Mouse (Mus musculus) E14TG2a.4 (cell line): ENCODE results near the gene Dnal4.

Source experiments
- H3K27me3 ChIP-seq: 2 replicates; pipeline ENCODE4 v1.6.1; 2014; ENCODE audit warnings: low read length, control low read depth; ENCODE audit not compliant: insufficient read depth
- H3K36me3 ChIP-seq: 2 replicates; pipeline ENCODE4 v1.6.1; 2014; ENCODE audit warnings: low read length, control low read depth; ENCODE audit not compliant: insufficient read depth
- H3K4me1 ChIP-seq: replicated peaks from 2 replicates; pipeline ENCODE4 v1.6.1; 2014; ENCODE audit warnings: low read depth, low read length, control low read depth
- H3K4me3 ChIP-seq: replicated peaks from 2 replicates; pipeline ENCODE4 v1.5.1; 2014; ENCODE audit warnings: mild to moderate bottlenecking, low read length
- H3K9me3 ChIP-seq: 2 replicates; pipeline ENCODE4 v1.6.1; 2014; ENCODE audit warnings: low read length, control low read depth
- CTCF ChIP-seq: conservative IDR thresholded peaks from 2 replicates; pipeline ENCODE4 v1.5.1; 2014; ENCODE audit warnings: low read length
- NANOG ChIP-seq: IDR thresholded peaks from 2 replicates; pipeline ENCODE4 v1.6.1; 2014; ENCODE audit warnings: borderline replicate concordance, low read length, mixed read lengths
- POU5F1 ChIP-seq: IDR thresholded peaks from 2 replicates; pipeline ENCODE4 v1.6.1; 2014; ENCODE audit warnings: low read length, borderline replicate concordance

Dnal4 gene

GRCm38 (mm10) chr15:79803533-79804351 lies 26.1 kb upstream of the Dnal4 start:
- TF ChIP-seq CTCF (no peak), NANOG (no peak), POU5F1 (no peak)
- no peaks in the 10 kb centered on the region for H3K9me3 ChIP-seq
- peaks cover 31% of the 10 kb centered on the region for H3K4me1 ChIP-seq
- peaks cover 90% of the 10 kb centered on the region for H3K27me3 ChIP-seq
- H3K36me3 ChIP-seq: no peaks in the 10 kb centered on the region
- H3K4me3 ChIP-seq: peak overlapping the region; percentile 82

GRCm38 (mm10) chr15:79802304-79802703 lies 24.7 kb upstream of the Dnal4 start:
- Histone ChIP-seq H3K27me3 (peaks cover 94% of the 10 kb centered on the region), H3K4me1 (peaks cover 40% of the 10 kb centered on the region), H3K9me3 (no peaks in the 10 kb centered on the region), H3K4me3 (no peak overlapping the region), H3K36me3 (no peaks in the 10 kb centered on the region)
- TF ChIP-seq NANOG (no peak), POU5F1 (no peak), CTCF (no peak)

DNA sequence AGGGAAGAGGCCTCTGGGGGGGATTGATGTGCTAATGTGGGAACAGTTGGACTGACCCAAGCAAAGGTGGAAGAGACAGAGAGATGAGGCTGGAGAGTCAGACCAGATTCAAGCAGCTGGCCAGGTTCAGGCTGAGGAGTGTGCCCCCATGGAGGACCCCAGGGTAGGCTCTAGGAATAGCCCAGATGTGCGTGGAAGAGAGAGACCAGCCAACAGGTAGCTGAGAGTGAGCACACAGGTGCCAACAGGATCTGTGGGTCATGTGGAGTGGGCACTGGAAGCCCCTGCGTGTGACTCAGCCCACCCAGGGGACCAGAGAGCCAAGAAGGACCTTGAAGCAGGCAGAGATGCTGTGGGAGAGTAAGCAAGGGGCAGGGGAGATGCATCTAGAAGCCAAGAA lies 24.0 kb upstream of the Dnal4 start:
- TF ChIP-seq POU5F1: no peak
- TF ChIP-seq CTCF: no peak
- no peak for TF ChIP-seq NANOG

DNA sequence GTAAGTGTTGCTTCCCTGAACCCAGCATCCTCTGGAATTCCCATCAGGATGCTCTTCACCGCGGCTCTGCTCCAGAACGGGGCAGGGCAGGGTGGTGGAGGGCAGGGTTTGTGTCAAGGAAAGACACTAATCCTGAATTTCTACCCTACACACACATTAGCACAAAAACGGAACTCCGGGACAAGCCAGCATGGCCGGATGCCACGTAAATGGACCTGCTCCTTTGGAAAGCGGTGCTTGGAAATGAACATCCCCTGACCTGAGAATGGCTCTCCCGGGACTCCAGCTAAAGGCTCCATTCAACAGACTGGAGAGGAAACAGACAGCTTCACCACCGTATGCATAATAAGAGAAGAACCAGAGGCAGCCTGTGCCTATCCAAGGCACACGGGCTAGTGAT lies 23.1 kb upstream of the Dnal4 start:
- Histone ChIP-seq H3K36me3 (no peaks in the 10 kb centered on the region), H3K27me3 (peaks cover 84% of the 10 kb centered on the region), H3K4me1 (peaks cover 43% of the 10 kb centered on the region), H3K9me3 (no peaks in the 10 kb centered on the region), H3K4me3 (no peak overlapping the region)
- TF ChIP-seq NANOG: no peak
- no peak for TF ChIP-seq CTCF
- TF ChIP-seq POU5F1: no peak

More for the DNA sequence above, 24.0 kb upstream of the Dnal4 start:
- H3K36me3 ChIP-seq: no peaks in the 10 kb centered on the region
- H3K4me1 ChIP-seq: peaks cover 43% of the 10 kb centered on the region
- no peaks in the 10 kb centered on the region for H3K9me3 ChIP-seq
- H3K27me3 ChIP-seq: peaks cover 94% of the 10 kb centered on the region
- H3K4me3 ChIP-seq: no peak overlapping the region

- Histone ChIP-seq H3K9me3 (no peaks in the 10 kb centered on the region), H3K4me1 (peaks cover 41% of the 10 kb centered on the region), H3K4me3 (no peak overlapping the region), H3K27me3 (peaks cover 74% of the 10 kb centered on the region), H3K36me3 (no peaks in the 10 kb centered on the region)
- no peak for TF ChIP-seq CTCF
- TF ChIP-seq POU5F1: no peak
- TF ChIP-seq NANOG: no peak
Measured at GRCm38 (mm10) chr15:79798591-79798990, 20.9 kb upstream of the Dnal4 start.

DNA sequence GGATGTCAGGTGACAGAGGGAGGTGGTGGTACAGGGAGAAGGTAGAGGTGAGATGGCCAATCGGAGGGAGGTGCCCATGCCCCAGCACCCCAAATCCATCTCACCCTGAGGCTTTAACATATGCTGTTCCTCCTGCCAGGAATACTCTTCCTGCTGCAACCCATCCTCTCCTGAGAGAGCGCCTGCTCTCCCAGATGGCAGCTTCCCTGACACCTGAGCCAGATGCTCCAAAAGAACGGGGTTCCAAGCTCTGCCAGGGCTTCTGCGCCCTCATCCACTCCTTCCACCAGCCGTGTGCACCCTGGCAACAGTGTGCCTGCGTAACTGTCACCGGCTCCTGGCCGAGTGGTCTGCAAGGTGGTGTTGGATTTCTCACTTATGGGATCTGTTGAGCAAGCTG lies 20.0 kb upstream of the Dnal4 start:
- no peaks in the 10 kb centered on the region for H3K36me3 ChIP-seq
- H3K4me1 ChIP-seq: peaks cover 42% of the 10 kb centered on the region
- peak overlapping the region; percentile 29 for H3K4me3 ChIP-seq
- H3K9me3 ChIP-seq: no peaks in the 10 kb centered on the region
- no peak for TF ChIP-seq NANOG
- TF ChIP-seq CTCF: no peak
- no peak for TF ChIP-seq POU5F1
- peaks cover 65% of the 10 kb centered on the region for H3K27me3 ChIP-seq

DNA sequence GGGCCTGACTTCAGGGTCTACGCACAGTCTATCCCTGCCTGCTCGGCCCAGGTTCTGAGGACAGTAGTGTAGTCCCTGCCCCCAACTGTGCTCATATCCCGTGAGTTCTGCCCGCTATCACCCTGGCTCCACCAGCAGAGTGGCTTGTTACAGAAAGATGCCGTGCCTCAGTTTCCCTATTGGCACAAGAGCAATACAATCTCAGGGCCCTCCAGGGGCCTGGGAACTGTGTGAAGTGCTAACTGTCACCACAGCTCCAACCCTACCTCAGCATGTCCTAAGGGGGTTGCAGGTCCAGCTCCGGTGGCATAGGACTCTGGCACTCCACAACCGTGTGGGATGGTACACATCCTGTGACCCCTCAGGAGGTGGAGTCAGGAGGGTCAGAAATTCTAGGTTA lies 19.4 kb upstream of the Dnal4 start:
- TF ChIP-seq POU5F1: no peak
- Histone ChIP-seq H3K36me3 (no peaks in the 10 kb centered on the region), H3K27me3 (peaks cover 60% of the 10 kb centered on the region), H3K9me3 (no peaks in the 10 kb centered on the region), H3K4me3 (no peak overlapping the region), H3K4me1 (peaks cover 46% of the 10 kb centered on the region)

- no peaks in the 10 kb centered on the region for H3K36me3 ChIP-seq
- H3K4me1 ChIP-seq: peaks cover 52% of the 10 kb centered on the region
- H3K27me3 ChIP-seq: peaks cover 56% of the 10 kb centered on the region
- TF ChIP-seq NANOG (no peak), POU5F1 (no peak), CTCF (no peak)
- H3K4me3 ChIP-seq: no peak overlapping the region
- no peaks in the 10 kb centered on the region for H3K9me3 ChIP-seq
Measured at GRCm38 (mm10) chr15:79796256-79796655, 18.6 kb upstream of the Dnal4 start.

DNA sequence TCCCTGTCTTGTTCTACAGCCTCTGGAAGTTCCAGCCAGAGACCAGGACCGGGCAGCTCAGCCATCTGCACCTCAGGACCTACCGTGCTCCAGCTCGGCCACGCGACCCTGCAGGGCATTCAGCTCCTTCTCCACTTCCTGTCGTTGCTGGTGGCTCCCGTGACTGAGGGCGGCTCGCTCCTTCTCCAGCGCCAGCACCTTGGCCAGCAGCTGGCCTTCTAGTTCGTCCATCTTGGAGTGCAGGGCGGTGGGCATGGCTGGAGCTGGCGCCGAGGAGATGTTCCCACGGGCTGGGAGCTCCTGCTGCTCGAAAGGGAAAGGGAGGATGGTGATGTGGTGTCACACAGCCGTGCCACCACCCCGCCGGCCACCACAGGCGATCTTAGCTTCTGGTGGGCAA lies 16.5 kb upstream of the Dnal4 start:
- H3K4me3 ChIP-seq: no peak overlapping the region
- H3K9me3 ChIP-seq: no peaks in the 10 kb centered on the region
- H3K4me1 ChIP-seq: peaks cover 50% of the 10 kb centered on the region
- H3K27me3 ChIP-seq: peaks cover 43% of the 10 kb centered on the region
- H3K36me3 ChIP-seq: no peaks in the 10 kb centered on the region
- no peak for TF ChIP-seq CTCF
- TF ChIP-seq NANOG: no peak
